Mouse (Mus musculus) frontal cortex, adult (tissue): Measurements from ENCODE around the gene Opa1.

Experiments
- ATAC-seq: cut with Nextera tagmentation; 2 replicates; pipeline ENCODE4 v1.9.2; 2017; ENCODE audit warnings: mild to moderate bottlenecking, moderate library complexity, mixed read lengths; ENCODE audit not compliant: low TSS enrichment

Opa1 gene

GRCm38 (mm10) chr16:29656187-29656825 lies 77.2 kb downstream of the Opa1 start:
- ATAC-seq, result no peak

GRCm38 (mm10) chr16:29656901-29657300 lies 77.8 kb downstream of the Opa1 start:
- peak; percentile 47 for ATAC-seq

GRCm38 (mm10) chr16:29657650-29658548 lies 78.8 kb downstream of the Opa1 start:
- ATAC-seq, result peak; percentile 58

- no peak for ATAC-seq
Observed at GRCm38 (mm10) chr16:29659101-29659810, 80.1 kb downstream of the Opa1 start.

GRCm38 (mm10) chr16:29663042-29663758 lies 84.1 kb downstream of the Opa1 start:
- no peak for ATAC-seq

GRCm38 (mm10) chr16:29664392-29664791 lies 85.3 kb downstream of the Opa1 start:
- ATAC-seq, result no peak

GRCm38 (mm10) chr16:29666991-29667701 lies 88.0 kb downstream of the Opa1 start:
- ATAC-seq, result no peak

- ATAC-seq, result no peak
Observed at GRCm38 (mm10) chr16:29667702-29668061, 88.5 kb downstream of the Opa1 start.

GRCm38 (mm10) chr16:29668451-29668850 lies 89.3 kb downstream of the Opa1 start:
- ATAC-seq, result no peak

- no peak for ATAC-seq
Observed at GRCm38 (mm10) chr16:29670806-29671205, 91.7 kb downstream of the Opa1 start.

GRCm38 (mm10) chr16:29673230-29673629 lies 94.1 kb downstream of the Opa1 start:
- ATAC-seq, result no peak

GRCm38 (mm10) chr16:29679607-29680006 lies 100.5 kb downstream of the Opa1 start:
- ATAC-seq, result no peak

- ATAC-seq, result no peak
Observed at GRCm38 (mm10) chr16:29680548-29681175, 101.5 kb downstream of the Opa1 start.

- ATAC-seq, result no peak
Observed at GRCm38 (mm10) chr16:29682555-29683431, 103.7 kb downstream of the Opa1 start.

- no peak for ATAC-seq
Observed at GRCm38 (mm10) chr16:29683563-29683962, 104.4 kb downstream of the Opa1 start.

- ATAC-seq, result no peak
Observed at GRCm38 (mm10) chr16:29684111-29684510, 105.0 kb downstream of the Opa1 start.

GRCm38 (mm10) chr16:29684641-29685040 lies 105.5 kb downstream of the Opa1 start:
- ATAC-seq, result no peak

- no peak for ATAC-seq
Observed at GRCm38 (mm10) chr16:29686141-29686540, 107.0 kb downstream of the Opa1 start.

GRCm38 (mm10) chr16:29687987-29688885 lies 109.1 kb downstream of the Opa1 start:
- ATAC-seq, result no peak
